Mouse (Mus musculus) stomach, postnatal 0 days (tissue): Measurements from ENCODE around the gene Cdh12.

Source experiments
- CTCF ChIP-seq: IDR thresholded peaks from 2 replicates; pipeline ENCODE4 v1.5.1; 2016; ENCODE audit warnings: antibody characterized with exemption, low read depth, mild to moderate bottlenecking, moderate library complexity
- EP300 ChIP-seq: optimal IDR thresholded peaks from 2 replicates; pipeline ENCODE3; 2016; ENCODE audit warnings: antibody characterized with exemption

- TF ChIP-seq EP300: no peak
- TF ChIP-seq CTCF: no peak
Observed at GRCm38 (mm10) chr15:20772289-20772688, 323.2 kb downstream of the Cdh12 start.
